Mouse (Mus musculus): ENCODE measurements around the gene Ggact. TPM values are rescaled to one million over a fixed set of nuclear protein-coding genes. Genes with fewer than 3 reads are reported as not detected.

The Ggact gene
- polyA plus RNA-seq (2015; fragmentation: Nextera tagmentation; extraction: Ambion mirVana): 5.0 and 5.2 TPM in 2 replicates

GRCm38 (mm10) chr14:122913657-122914056 lies at the start of gene Ggact:
Ggact (minus strand) TSS chr14:122913757.
- peaks cover 1% of the 10 kb centered on the region for H3K9me3 ChIP-seq (replicated peaks)
- peak within 1 kb of the TSS; percentile 97 for H3K4me2 ChIP-seq
- H3K4me1 ChIP-seq: peaks cover 11% of the 10 kb centered on the region; the same call in 1 of the 2 replicates
- H3K27me3 ChIP-seq: peaks cover 17% of the 10 kb centered on the region
- WGBS: 73% methylated on average over 6 of the region's 6 CpGs
- H3K27ac ChIP-seq: no peak within 1 kb of the TSS
- peak within 1 kb of the TSS; percentile 61 for H3K4me3 ChIP-seq
- peak within 1 kb of the TSS; percentile 71 for H3K9ac ChIP-seq
- ATAC-seq: no peak
- no peaks in the 10 kb centered on the region for H3K36me3 ChIP-seq (ENCODE audit: poor library complexity, severe bottlenecking)

- 58% methylated on average over 8 of the region's 8 CpGs for WGBS
- Histone ChIP-seq H3K4me1 (peaks cover 22% of the 10 kb centered on the region), H3K9me3 (replicated peaks) (no peaks in the 10 kb centered on the region), H3K4me2 (no peak overlapping the region), H3K36me3 (ENCODE audit: poor library complexity, severe bottlenecking) (peaks cover 17% of the 10 kb centered on the region), H3K27ac (no peak overlapping the region), H3K27me3 (no peaks in the 10 kb centered on the region), H3K4me3 (no peak overlapping the region), H3K9ac (no peak overlapping the region)
- ATAC-seq: peak; percentile 99
These were observed 44.4 kb upstream of the Ggact start for GRCm38 (mm10) chr14:122957941-122958340.

- no peaks in the 10 kb centered on the region for H3K27me3 ChIP-seq
- H3K4me2 ChIP-seq: no peak overlapping the region
- peak; percentile 41 for ATAC-seq
- no peaks in the 10 kb centered on the region for H3K9me3 ChIP-seq (replicated peaks)
- WGBS: 27% methylated on average over 1 of the region's 1 CpGs
- 0 out of 2 replicates have a peak, but pooled peaks cover 3% of the 10 kb centered on the region for H3K36me3 ChIP-seq (ENCODE audit: poor library complexity, severe bottlenecking)
- H3K4me1 ChIP-seq: peaks cover 13% of the 10 kb centered on the region
- no peak overlapping the region for H3K9ac ChIP-seq
- no peak overlapping the region for H3K4me3 ChIP-seq
- H3K27ac ChIP-seq: no peak overlapping the region
These were observed 39.8 kb upstream of the Ggact start for GRCm38 (mm10) chr14:122953331-122953730.

- Histone ChIP-seq H3K4me3 (no peak overlapping the region), H3K9ac (no peak overlapping the region), H3K9me3 (replicated peaks) (no peaks in the 10 kb centered on the region), H3K27me3 (no peaks in the 10 kb centered on the region), H3K4me1 (peaks cover 6% of the 10 kb centered on the region), H3K4me2 (no peak overlapping the region), H3K27ac (no peak overlapping the region), H3K36me3 (ENCODE audit: poor library complexity, severe bottlenecking) (peaks cover 9% of the 10 kb centered on the region; the same call in 1 of the 2 replicates)
- no peak for ATAC-seq
- WGBS: 88% methylated on average over 1 of the region's 1 CpGs
These were observed 39.0 kb upstream of the Ggact start for GRCm38 (mm10) chr14:122952556-122952955.

GRCm38 (mm10) chr14:122951676-122952445 lies 38.3 kb upstream of the Ggact start:
- Histone ChIP-seq H3K4me1 (peaks cover 5% of the 10 kb centered on the region), H3K4me3 (no peak overlapping the region), H3K27me3 (no peaks in the 10 kb centered on the region), H3K9me3 (replicated peaks) (no peaks in the 10 kb centered on the region), H3K36me3 (ENCODE audit: poor library complexity, severe bottlenecking) (peaks cover 16% of the 10 kb centered on the region; the same call in 1 of the 2 replicates), H3K27ac (no peak overlapping the region), H3K9ac (no peak overlapping the region), H3K4me2 (no peak overlapping the region)
- WGBS: 74% methylated on average over 6 of the region's 6 CpGs
- no peak for ATAC-seq

- Histone ChIP-seq H3K27ac (no peak overlapping the region), H3K9me3 (replicated peaks) (no peaks in the 10 kb centered on the region), H3K4me1 (peaks cover 5% of the 10 kb centered on the region), H3K27me3 (peaks cover 3% of the 10 kb centered on the region; the same call in 1 of the 2 replicates), H3K4me2 (no peak overlapping the region), H3K4me3 (no peak overlapping the region), H3K36me3 (ENCODE audit: poor library complexity, severe bottlenecking) (peaks cover 19% of the 10 kb centered on the region), H3K9ac (no peak overlapping the region)
- 92% methylated on average over 1 of the region's 1 CpGs for WGBS
- ATAC-seq: no peak
These were observed 37.4 kb upstream of the Ggact start for GRCm38 (mm10) chr14:122950915-122951314.

GRCm38 (mm10) chr14:122943475-122943853 lies 29.9 kb upstream of the Ggact start:
- Histone ChIP-seq H3K27ac (no peak overlapping the region), H3K9me3 (replicated peaks) (no peaks in the 10 kb centered on the region), H3K9ac (no peak overlapping the region), H3K4me2 (no peak overlapping the region), H3K36me3 (ENCODE audit: poor library complexity, severe bottlenecking) (peaks cover 61% of the 10 kb centered on the region), H3K4me3 (no peak overlapping the region), H3K27me3 (peaks cover 12% of the 10 kb centered on the region), H3K4me1 (peaks cover 20% of the 10 kb centered on the region)
- peak; percentile 57 for ATAC-seq
- 29% methylated on average over 3 of the region's 3 CpGs for WGBS

GRCm38 (mm10) chr14:122942757-122943474 lies 29.4 kb upstream of the Ggact start:
- Histone ChIP-seq H3K4me2 (peak overlapping the region; percentile 14; the same call in 1 of the 2 replicates), H3K4me3 (no peak overlapping the region), H3K27ac (peak overlapping the region; percentile 10; the same call in 1 of the 2 replicates), H3K4me1 (peaks cover 20% of the 10 kb centered on the region), H3K9me3 (replicated peaks) (no peaks in the 10 kb centered on the region), H3K36me3 (ENCODE audit: poor library complexity, severe bottlenecking) (peaks cover 61% of the 10 kb centered on the region), H3K27me3 (peaks cover 12% of the 10 kb centered on the region), H3K9ac (no peak overlapping the region)
- ATAC-seq: peak; percentile 96
- 14% methylated on average over 4 of the region's 4 CpGs for WGBS

- peaks cover 40% of the 10 kb centered on the region for H3K36me3 ChIP-seq (ENCODE audit: poor library complexity, severe bottlenecking)
- WGBS: 73% methylated on average over 1 of the region's 1 CpGs
- no peak overlapping the region for H3K27ac ChIP-seq
These were observed 22.9 kb upstream of the Ggact start for GRCm38 (mm10) chr14:122936460-122936859.

GRCm38 (mm10) chr14:122920011-122920410 lies 6.5 kb upstream of the Ggact start:
- ATAC-seq: no peak

More at GRCm38 (mm10) chr14:122936460-122936859, 22.9 kb upstream of the Ggact start:
- Histone ChIP-seq H3K4me3 (no peak overlapping the region), H3K4me1 (0 out of 2 replicates have a peak, but pooled peaks cover under 1% of the 10 kb centered on the region), H3K9ac (no peak overlapping the region), H3K4me2 (no peak overlapping the region), H3K9me3 (replicated peaks) (no peaks in the 10 kb centered on the region), H3K27me3 (peaks cover 4% of the 10 kb centered on the region)
- no peak for ATAC-seq

GRCm38 (mm10) chr14:122917676-122918075 lies 4.1 kb upstream of the Ggact start:
- no peak overlapping the region for H3K27ac ChIP-seq
- H3K9me3 ChIP-seq (replicated peaks): no peaks in the 10 kb centered on the region
- peaks cover 12% of the 10 kb centered on the region for H3K27me3 ChIP-seq
- no peak for ATAC-seq
- H3K4me2 ChIP-seq: no peak overlapping the region
- 0 out of 2 replicates have a peak, but pooled peaks cover 13% of the 10 kb centered on the region for H3K36me3 ChIP-seq (ENCODE audit: poor library complexity, severe bottlenecking)
- H3K4me1 ChIP-seq: peaks cover 7% of the 10 kb centered on the region; the same call in 1 of the 2 replicates
- H3K4me3 ChIP-seq: no peak overlapping the region
- no peak overlapping the region for H3K9ac ChIP-seq
- 94% methylated on average over 1 of the region's 1 CpGs for WGBS

More at GRCm38 (mm10) chr14:122920011-122920410, 6.5 kb upstream of the Ggact start:
- WGBS: 85% methylated on average over 5 of the region's 5 CpGs
- no peaks in the 10 kb centered on the region for H3K9me3 ChIP-seq (replicated peaks)
- no peak overlapping the region for H3K27ac ChIP-seq
- no peaks in the 10 kb centered on the region for H3K4me1 ChIP-seq
- H3K9ac ChIP-seq: no peak overlapping the region
- no peak overlapping the region for H3K4me3 ChIP-seq
- no peaks in the 10 kb centered on the region for H3K27me3 ChIP-seq
- 0 out of 2 replicates have a peak, but pooled peaks cover 19% of the 10 kb centered on the region for H3K36me3 ChIP-seq (ENCODE audit: poor library complexity, severe bottlenecking)
- H3K4me2 ChIP-seq: no peak overlapping the region

All from forebrain, embryonic 13.5 days (tissue).